Mouse (Mus musculus): ENCODE measurements around the gene Gm37240.
A peak's percentile ranks its signal among the peaks of the same experiment; 100 is the strongest.

Gene Gm37240

GRCm38 (mm10) chr3:85634389-85635125 lies 252.8 kb downstream of the Gm37240 start:
- no peak for DNase-seq (ENCODE audit: low spot score)

- no peak for DNase-seq (ENCODE audit: low spot score)
These were observed 253.6 kb downstream of the Gm37240 start for GRCm38 (mm10) chr3:85633733-85634132.

GRCm38 (mm10) chr3:85629895-85630510 lies 257.3 kb downstream of the Gm37240 start:
- DNase-seq (ENCODE audit: low spot score): no peak

DNA sequence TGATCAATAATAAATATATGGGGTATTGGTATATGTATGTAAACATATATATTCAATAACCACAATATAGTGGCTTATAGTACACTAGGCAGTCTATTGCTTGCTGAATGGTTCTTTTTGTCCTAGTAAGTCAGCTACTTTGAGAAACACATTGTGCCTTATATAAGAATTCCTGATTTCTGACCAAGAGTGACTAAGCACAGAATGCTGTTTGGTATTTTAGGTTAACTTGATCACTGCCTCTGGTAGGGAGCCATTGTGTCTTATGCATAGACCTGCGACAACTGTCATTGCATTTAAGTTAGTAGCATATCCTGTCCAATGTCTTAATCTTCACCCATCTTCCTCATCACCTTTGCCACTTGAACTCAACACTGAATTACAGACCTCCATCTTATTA lies 267.6 kb downstream of the Gm37240 start:
- no peak for DNase-seq (ENCODE audit: low spot score)

- no peak for DNase-seq (ENCODE audit: low spot score)
These were observed 268.0 kb downstream of the Gm37240 start for GRCm38 (mm10) chr3:85619345-85619744.

DNA sequence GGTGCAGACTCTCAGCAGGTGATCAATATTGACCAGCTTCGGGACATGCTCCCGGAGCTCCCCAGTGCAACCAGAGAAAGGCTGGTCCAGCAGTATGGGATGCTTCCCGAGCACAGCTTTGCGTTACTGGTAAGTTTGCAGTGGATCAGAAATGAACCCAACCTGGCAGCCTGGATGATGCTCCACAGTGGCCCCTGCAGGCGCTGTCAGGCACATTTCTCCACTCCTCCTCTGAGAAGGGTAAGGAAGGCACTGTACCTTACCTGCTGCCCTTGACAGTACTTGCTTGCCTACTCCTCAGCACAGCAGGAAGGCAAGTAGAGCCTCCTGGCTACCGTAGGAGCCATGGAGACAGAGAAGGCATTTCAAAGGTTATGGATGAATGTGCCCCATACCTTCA lies 268.4 kb downstream of the Gm37240 start:
- no peak for DNase-seq (ENCODE audit: low spot score)

GRCm38 (mm10) chr3:85616389-85616788 lies 270.9 kb downstream of the Gm37240 start:
- DNase-seq (ENCODE audit: low spot score): no peak

GRCm38 (mm10) chr3:85607753-85608152 lies 279.6 kb downstream of the Gm37240 start:
- DNase-seq (ENCODE audit: low spot score): no peak

DNA sequence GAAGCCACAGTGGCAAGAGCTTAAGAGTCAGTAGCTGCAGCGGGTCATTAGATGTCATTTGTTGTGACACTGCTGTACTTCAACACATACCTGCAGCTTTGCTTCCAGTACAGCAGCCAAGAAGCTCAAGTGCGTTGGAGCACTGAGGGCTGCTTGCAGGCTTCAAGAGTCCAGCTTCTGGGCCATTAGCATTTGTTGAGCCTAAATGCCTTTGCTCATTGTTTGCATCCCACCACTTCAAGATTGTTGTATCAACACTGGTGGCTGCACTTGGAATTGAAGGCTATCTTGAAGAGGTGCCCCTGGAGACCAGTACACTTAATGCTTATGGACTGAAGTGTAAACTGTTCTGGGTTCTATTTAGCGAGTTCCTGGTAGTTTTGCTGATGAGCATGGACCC lies 280.4 kb downstream of the Gm37240 start:
- DNase-seq (ENCODE audit: low spot score): no peak

DNA sequence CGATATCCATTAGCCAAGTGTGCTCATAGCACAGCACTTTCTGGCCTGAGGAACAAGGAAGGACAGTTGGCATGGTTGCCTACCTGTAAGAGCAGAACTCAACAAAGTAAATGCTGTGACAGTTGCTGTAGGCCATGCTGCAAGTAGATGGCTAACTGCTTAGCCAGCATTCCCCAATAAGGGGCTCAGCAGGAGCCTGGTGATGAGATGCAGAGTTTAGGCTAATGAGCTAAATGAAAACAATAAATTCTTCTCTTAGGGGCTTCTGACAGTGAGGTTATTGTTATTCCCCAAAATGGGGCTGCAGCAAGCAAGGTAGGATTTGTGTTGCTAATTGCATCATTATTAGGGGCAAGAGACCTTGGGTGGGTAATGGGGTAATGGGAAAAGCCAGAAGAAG lies 283.5 kb downstream of the Gm37240 start:
- DNase-seq (ENCODE audit: low spot score): no peak

- peak; percentile 15 for DNase-seq (ENCODE audit: low spot score)
These were observed 285.4 kb downstream of the Gm37240 start for GRCm38 (mm10) chr3:85601841-85602305.

DNA sequence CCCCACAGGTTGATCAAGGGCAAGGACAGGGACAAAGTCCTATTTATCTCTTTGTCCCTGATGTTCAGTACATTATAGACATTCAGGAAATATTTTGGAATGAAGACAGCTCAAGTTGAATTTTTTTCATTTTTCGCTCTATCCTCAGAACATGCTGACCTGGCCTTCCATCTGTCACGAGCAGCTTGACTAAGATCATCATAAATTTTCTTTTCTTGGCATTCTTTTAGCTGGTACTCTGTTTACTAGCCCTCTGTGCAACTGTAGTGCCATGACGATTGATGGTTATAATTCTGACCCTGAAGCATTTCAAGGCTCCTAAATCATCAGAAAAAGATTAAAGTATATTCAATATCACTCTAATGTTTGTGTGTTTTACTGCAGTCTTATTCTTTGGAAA lies 287.8 kb downstream of the Gm37240 start:
- no peak for DNase-seq (ENCODE audit: low spot score)

- no peak for DNase-seq (ENCODE audit: low spot score)
These were observed 292.9 kb downstream of the Gm37240 start for GRCm38 (mm10) chr3:85594452-85594851.

DNA sequence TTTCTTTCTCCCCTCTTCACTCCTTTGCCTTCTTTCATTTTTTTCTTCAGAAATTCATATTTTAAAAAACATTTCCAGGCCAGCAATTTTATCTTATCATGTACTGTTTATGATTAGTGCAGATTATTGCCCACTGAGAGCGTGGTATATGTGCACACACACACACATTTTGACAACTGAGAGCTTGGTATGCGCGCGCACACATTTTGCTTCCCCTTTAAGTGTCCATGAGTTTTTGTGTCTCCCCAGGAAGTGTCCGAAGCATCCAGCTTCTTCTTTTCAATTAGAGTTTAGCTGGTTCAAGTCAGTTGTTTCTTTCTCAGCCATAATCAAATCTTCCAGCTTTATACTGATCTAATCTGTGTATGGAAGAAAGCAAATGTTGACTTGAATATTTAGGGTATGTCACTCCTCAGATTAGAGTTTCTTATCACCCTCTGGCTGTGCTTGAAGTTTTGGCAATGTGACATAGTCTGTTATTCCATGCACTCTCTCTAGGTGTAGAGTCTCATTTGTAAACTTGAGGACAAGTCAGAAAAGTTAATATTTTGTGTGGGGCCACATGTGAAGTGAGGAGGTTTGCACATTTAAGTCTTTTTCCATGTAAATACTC lies 294.6 kb downstream of the Gm37240 start:
- no peak for DNase-seq (ENCODE audit: low spot score)

DNA sequence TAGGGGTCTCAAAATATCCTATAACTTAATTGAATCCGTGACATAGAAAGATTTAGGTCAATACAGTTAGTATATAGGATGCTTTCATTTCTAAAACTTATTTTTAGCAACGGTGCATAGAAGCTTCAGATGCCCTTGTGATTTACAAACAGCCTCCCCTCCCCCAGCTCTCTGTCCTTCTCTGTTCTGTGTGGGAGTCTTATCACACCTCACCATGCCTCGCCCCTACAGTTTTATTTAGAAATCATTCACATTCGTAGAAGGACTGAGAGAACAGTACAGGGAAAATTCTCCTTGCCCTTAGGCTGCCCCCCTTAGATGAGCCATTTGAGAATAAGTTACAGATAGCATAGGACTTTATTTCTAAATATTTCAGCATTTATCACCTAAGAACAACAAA lies 295.3 kb downstream of the Gm37240 start:
- no peak for DNase-seq (ENCODE audit: low spot score)

DNA sequence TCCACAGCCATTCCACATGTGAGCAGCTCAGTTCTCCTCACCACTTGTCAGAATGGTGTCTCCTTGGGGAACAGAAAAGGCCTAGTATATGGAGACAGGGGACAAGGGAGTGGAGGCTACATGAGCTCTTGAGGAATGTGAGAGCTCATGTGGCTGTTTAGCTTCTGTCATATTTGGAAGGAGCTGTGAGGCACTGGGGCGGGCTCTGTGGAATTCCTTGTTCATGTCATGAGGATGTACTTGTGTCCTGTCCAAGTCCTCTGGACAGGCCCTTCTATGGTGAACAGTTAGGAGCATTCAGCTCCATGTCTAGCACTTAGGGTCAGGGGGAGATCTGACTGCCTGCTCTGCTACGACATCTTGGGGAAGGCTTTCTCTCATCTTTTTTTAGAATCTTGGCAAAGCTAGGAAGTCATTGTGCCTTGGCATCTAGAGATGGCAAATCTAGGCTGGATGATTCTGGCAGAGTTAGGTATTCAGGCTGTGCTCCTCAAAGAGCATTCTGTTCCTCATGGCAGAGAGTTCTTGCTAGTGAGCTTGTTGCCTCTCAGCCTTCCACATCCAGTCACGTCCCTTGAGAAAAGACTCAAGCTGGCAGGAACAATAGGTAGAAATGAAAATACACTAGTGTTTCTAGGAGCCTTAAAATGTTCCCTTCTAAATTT lies 297.1 kb downstream of the Gm37240 start:
- DNase-seq (ENCODE audit: low spot score): no peak

DNA sequence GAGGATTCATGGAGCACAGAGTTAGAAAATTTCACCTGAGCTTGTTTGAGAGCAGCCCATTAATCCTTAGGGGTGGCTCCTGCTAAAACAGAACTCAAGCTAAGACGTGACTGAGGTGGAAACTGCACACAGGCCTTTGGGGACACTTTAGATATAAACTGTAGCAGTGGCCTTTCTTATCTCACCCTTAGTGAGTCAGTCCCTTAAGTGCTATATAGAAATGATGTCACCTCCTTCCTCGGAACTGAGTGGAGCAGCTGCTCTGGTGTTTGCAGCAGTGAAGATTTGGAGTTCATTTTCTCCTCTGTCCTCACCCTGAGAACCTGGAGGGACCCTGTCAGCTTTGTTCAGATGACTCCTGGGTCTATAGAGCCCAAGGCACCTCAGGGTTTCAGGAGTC lies 298.6 kb downstream of the Gm37240 start:
- DNase-seq (ENCODE audit: low spot score): no peak

GRCm38 (mm10) chr3:85584966-85585365 lies 302.4 kb downstream of the Gm37240 start:
- DNase-seq (ENCODE audit: low spot score): no peak

GRCm38 (mm10) chr3:85583194-85583593 lies 304.1 kb downstream of the Gm37240 start:
- no peak for DNase-seq (ENCODE audit: low spot score)

GRCm38 (mm10) chr3:85582726-85583125 lies 304.6 kb downstream of the Gm37240 start:
- DNase-seq (ENCODE audit: low spot score): no peak

DNA sequence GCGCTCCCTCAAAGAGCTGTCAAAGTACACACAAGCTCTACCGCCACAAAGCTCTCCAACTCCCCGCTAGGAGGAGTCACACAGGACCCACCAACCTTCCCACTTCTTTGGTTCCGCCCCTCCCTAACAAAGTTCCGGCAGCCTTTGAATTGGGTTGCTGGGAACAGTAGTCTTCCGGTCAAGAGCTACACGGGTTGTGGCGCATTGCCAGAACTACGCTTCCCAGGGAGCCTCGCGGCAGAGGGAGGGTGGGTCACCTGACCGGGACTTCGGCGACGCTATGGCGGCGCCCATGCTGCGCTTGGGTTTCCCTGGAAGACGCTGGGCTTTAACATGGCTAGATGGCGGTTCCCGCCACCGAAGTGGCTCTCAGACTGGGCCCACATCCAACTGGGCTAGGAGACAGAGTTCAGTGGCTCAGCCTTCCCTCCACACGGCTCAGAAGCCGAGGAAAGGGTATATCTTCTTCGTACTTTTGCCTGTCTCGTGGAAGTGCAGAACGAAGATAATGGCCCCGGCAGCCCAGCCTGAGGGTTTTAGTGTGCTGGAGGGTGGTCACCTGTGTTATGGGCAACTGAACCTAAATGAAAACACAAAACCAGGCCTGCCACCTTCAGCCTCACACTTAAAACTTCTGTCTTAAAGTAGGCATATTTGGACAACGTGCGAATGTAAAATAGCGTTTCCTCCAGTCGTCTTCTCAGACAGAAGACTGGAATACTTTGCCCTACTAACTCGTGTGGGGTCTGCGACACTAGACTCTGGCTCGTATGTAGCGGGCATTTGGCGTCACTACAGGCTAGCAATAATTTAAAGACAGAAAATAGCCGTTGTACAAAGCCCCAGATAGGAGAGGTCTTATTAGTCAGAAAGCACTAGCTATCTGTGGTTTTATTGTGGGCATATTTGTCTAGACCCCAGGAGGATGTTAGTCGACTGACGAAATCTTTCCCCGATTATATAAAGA lies 313.2 kb downstream of the Gm37240 start, which contains the start of gene Gatb:
Gene Gatb, plus strand, starts transcription at position 256 of the 967 bp plus-strand sequence.
- DNase-seq (ENCODE audit: low spot score): peak; percentile 97
